Mouse (Mus musculus): ENCODE data around the gene Rpl9. TPM values are rescaled to one million over a fixed set of nuclear protein-coding genes. Genes with fewer than 3 reads are reported as not detected.

The Rpl9 gene
- total and polyA plus RNA-seq, 2 experiments from 2014 or later = 506 to 1,074 TPM

DNA sequence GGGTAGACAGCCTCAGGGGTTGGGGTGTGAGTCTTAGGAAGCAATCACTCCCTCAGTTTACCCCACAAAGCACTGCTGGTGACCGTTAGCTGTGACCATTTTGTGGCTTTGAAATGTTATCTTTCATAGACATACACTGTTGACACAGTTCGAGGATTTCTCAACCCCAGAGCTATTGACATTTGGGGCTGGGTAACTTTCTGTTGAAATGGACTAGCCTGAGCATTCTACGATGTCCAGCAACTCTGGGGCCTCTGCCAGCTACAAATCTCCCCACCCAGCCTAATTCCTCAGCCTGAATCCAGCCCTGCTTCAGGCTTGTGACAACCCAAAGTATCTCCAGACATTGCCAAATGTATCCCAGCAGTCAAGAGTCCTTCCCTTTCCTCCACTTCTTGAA lies 37.1 kb downstream of the Rpl9 start:
- ATAC-seq (ENCODE audit: insufficient read depth, low read depth) (no peak), DNase-seq (ENCODE audit: low spot score) (no peak)
- H3K4me1 ChIP-seq (ENCODE audit: control insufficient read depth, insufficient read depth) = no peaks in the 10 kb centered on the region
- H3K27ac ChIP-seq (ENCODE audit: low read depth) = no peak overlapping the region
- TF ChIP-seq CTCF (IDR thresholded peaks at IDR 0.05; ENCODE audit: low read depth) (no peak), EP300 (IDR thresholded peaks at IDR 0.05; ENCODE audit: low read depth) (no peak)
- no peak overlapping the region for H3K4me2 ChIP-seq (ENCODE audit: low read depth, low read length)
- no peaks in the 10 kb centered on the region for H3K9me3 ChIP-seq (replicated peaks; ENCODE audit: control insufficient read depth, low read length)
- no peaks in the 10 kb centered on the region for H3K27me3 ChIP-seq (ENCODE audit: control insufficient read depth, insufficient read depth, low read length)
- H3K36me3 ChIP-seq (replicated peaks; ENCODE audit: control insufficient read depth, insufficient read depth, low read length) = no peaks in the 10 kb centered on the region
- no peak overlapping the region for H3K4me3 ChIP-seq (ENCODE audit: low read depth, low read length)
- H3K9ac ChIP-seq (replicated peaks; ENCODE audit: low read depth, low read length) = no peak overlapping the region
- 69% methylated on average over 3 of the region's 3 CpGs for WGBS

DNA sequence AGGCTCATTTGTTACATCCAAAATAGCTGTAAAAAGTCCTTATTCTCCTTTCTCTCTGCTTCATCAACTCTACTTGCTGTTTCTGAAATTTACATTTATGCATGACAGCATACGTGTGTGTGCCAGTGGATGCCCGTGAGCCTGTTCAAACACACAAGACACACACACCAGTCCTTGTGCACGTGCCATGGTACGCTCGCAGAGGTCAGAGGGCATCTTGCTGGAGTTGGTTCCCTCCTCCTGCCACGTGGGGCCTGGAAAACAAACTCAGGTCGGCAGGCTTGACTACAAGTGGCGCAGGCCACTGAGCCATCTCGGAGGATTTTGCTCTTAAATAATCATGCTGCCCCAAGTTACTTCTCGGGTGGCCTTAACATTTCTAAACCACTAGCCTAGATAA lies 40.7 kb downstream of the Rpl9 start:
- no peak overlapping the region for H3K27ac ChIP-seq (ENCODE audit: low read depth)
- no peak overlapping the region for H3K9ac ChIP-seq (replicated peaks; ENCODE audit: low read depth, low read length)
- no peak for ATAC-seq (ENCODE audit: insufficient read depth, low read depth)
- H3K4me3 ChIP-seq (ENCODE audit: low read depth, low read length) = no peak overlapping the region
- no peaks in the 10 kb centered on the region for H3K36me3 ChIP-seq (replicated peaks; ENCODE audit: control insufficient read depth, insufficient read depth, low read length)
- no peak for DNase-seq (ENCODE audit: low spot score)
- H3K9me3 ChIP-seq (replicated peaks; ENCODE audit: control insufficient read depth, low read length) = no peaks in the 10 kb centered on the region
- TF ChIP-seq EP300 (IDR thresholded peaks at IDR 0.05; ENCODE audit: low read depth) = no peak
- TF ChIP-seq CTCF (IDR thresholded peaks at IDR 0.05; ENCODE audit: low read depth) = no peak
- no peaks in the 10 kb centered on the region for H3K4me1 ChIP-seq (ENCODE audit: control insufficient read depth, insufficient read depth)
- no peak overlapping the region for H3K4me2 ChIP-seq (ENCODE audit: low read depth, low read length)
- WGBS = 73% methylated on average over 10 of the region's 10 CpGs
- H3K27me3 ChIP-seq (ENCODE audit: control insufficient read depth, insufficient read depth, low read length) = no peaks in the 10 kb centered on the region

DNA sequence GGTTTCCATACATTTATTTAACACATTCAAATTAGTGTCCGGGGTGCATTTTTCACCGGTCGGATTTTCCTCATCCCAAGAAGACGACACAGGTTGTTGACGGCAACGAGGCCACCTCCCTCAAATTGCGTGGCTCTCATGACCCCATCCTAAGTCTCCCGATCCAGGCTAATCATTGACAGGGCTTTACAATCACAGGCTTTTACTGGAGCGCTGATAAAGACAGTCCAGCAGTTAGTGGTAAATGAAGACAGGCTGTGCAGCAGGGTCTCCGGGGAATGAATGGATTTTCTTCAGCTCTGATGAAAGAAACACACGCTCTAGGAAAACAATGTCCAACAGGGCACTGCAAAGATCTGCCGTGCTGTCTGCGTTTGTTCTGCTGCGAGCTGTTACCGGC lies 43.1 kb downstream of the Rpl9 start, which contains the start of gene Klb:
TSS of gene Klb (plus strand) at position 147 of the 400 bp plus-strand sequence.
- TF ChIP-seq EP300 (IDR thresholded peaks at IDR 0.05; ENCODE audit: low read depth) = no peak
- TF ChIP-seq CTCF (IDR thresholded peaks at IDR 0.05; ENCODE audit: low read depth) = no peak
- Histone ChIP-seq H3K27me3 (ENCODE audit: control insufficient read depth, insufficient read depth, low read length) (no peaks in the 10 kb centered on the region), H3K36me3 (replicated peaks; ENCODE audit: control insufficient read depth, insufficient read depth, low read length) (no peaks in the 10 kb centered on the region), H3K9ac (replicated peaks; ENCODE audit: low read depth, low read length) (no peak within 1 kb of the TSS), H3K4me3 (ENCODE audit: low read depth, low read length) (peak within 1 kb of the TSS; percentile 29), H3K4me1 (ENCODE audit: control insufficient read depth, insufficient read depth) (no peaks in the 10 kb centered on the region), H3K4me2 (ENCODE audit: low read depth, low read length) (peak within 1 kb of the TSS; percentile 52), H3K9me3 (replicated peaks; ENCODE audit: control insufficient read depth, low read length) (no peaks in the 10 kb centered on the region), H3K27ac (ENCODE audit: low read depth) (no peak within 1 kb of the TSS)
- no peak for DNase-seq (ENCODE audit: low spot score)
- 42% methylated on average over 15 of the region's 15 CpGs for WGBS
- no peak for ATAC-seq (ENCODE audit: insufficient read depth, low read depth)

- H3K9ac ChIP-seq (replicated peaks; ENCODE audit: low read depth, low read length) = no peak overlapping the region
- H3K27me3 ChIP-seq (ENCODE audit: control insufficient read depth, insufficient read depth, low read length) = no peaks in the 10 kb centered on the region
- no peak for DNase-seq (ENCODE audit: low spot score)
- H3K9me3 ChIP-seq (replicated peaks; ENCODE audit: control insufficient read depth, low read length) = no peaks in the 10 kb centered on the region
- no peaks in the 10 kb centered on the region for H3K36me3 ChIP-seq (replicated peaks; ENCODE audit: control insufficient read depth, insufficient read depth, low read length)
- no peak overlapping the region for H3K27ac ChIP-seq (ENCODE audit: low read depth)
- WGBS = 46% methylated on average over 4 of the region's 4 CpGs
- H3K4me1 ChIP-seq (ENCODE audit: control insufficient read depth, insufficient read depth) = 0 out of 2 replicates have a peak, but pooled peaks cover 4% of the 10 kb centered on the region
- no peak overlapping the region for H3K4me3 ChIP-seq (ENCODE audit: low read depth, low read length)
- ATAC-seq (ENCODE audit: insufficient read depth, low read depth) = no peak
- no peak overlapping the region for H3K4me2 ChIP-seq (ENCODE audit: low read depth, low read length)
- TF ChIP-seq CTCF (IDR thresholded peaks at IDR 0.05; ENCODE audit: low read depth) (no peak), EP300 (IDR thresholded peaks at IDR 0.05; ENCODE audit: low read depth) (no peak)
These were observed 51.1 kb downstream of the Rpl9 start for GRCm38 (mm10) chr5:65340167-65340566.

GRCm38 (mm10) chr5:65338394-65338793 lies 52.9 kb downstream of the Rpl9 start:
- ATAC-seq (ENCODE audit: insufficient read depth, low read depth) (no peak), DNase-seq (ENCODE audit: low spot score) (no peak)
- Histone ChIP-seq H3K9ac (replicated peaks; ENCODE audit: low read depth, low read length) (no peak overlapping the region), H3K27ac (ENCODE audit: low read depth) (no peak overlapping the region), H3K4me2 (ENCODE audit: low read depth, low read length) (no peak overlapping the region), H3K4me3 (ENCODE audit: low read depth, low read length) (no peak overlapping the region), H3K27me3 (ENCODE audit: control insufficient read depth, insufficient read depth, low read length) (no peaks in the 10 kb centered on the region), H3K36me3 (replicated peaks; ENCODE audit: control insufficient read depth, insufficient read depth, low read length) (no peaks in the 10 kb centered on the region), H3K9me3 (replicated peaks; ENCODE audit: control insufficient read depth, low read length) (no peaks in the 10 kb centered on the region), H3K4me1 (ENCODE audit: control insufficient read depth, insufficient read depth) (0 out of 2 replicates have a peak, but pooled peaks cover 11% of the 10 kb centered on the region)
- WGBS = 78% methylated on average over 6 of the region's 6 CpGs
- TF ChIP-seq EP300 (IDR thresholded peaks at IDR 0.05; ENCODE audit: low read depth) (no peak), CTCF (IDR thresholded peaks at IDR 0.05; ENCODE audit: low read depth) (peak; percentile 19; the same call in 1 of the 2 replicates)

Other genes starting within 250 kb of the Rpl9 start
- 1.9 and 3.9 TPM in 2 replicates for gene Wdr19, start 191.7 kb downstream of the Rpl9 start, total RNA-seq (2014; rRNA removed; ENCODE audit: low replicate concordance)
- 2.0 and 2.3 TPM in 2 replicates for gene Wdr19, start 191.7 kb downstream of the Rpl9 start, polyA plus RNA-seq (2015; fragmentation: Nextera tagmentation; extraction: Ambion mirVana)
- gene Rfc1, start 55.8 kb downstream of the Rpl9 start, total RNA-seq (2014; rRNA removed; ENCODE audit: low replicate concordance) = 13.3 and 34.9 TPM in 2 replicates
- gene Rfc1, start 55.8 kb downstream of the Rpl9 start, polyA plus RNA-seq (2015; fragmentation: Nextera tagmentation; extraction: Ambion mirVana) = 36.7 and 39.4 TPM in 2 replicates
- gene Klb, start 43.1 kb downstream of the Rpl9 start, total RNA-seq (2014; rRNA removed; ENCODE audit: low replicate concordance) = not detected in 2 replicates
- 0.05 TPM in 1 of 2 replicates, not detected in the other for gene Klb, start 43.1 kb downstream of the Rpl9 start, polyA plus RNA-seq (2015; fragmentation: Nextera tagmentation; extraction: Ambion mirVana)
- gene Lias, start 53 bp upstream of the Rpl9 start, total RNA-seq (2014; rRNA removed; ENCODE audit: low replicate concordance) = 26.2 and 36.8 TPM in 2 replicates
- gene Lias, start 53 bp upstream of the Rpl9 start, polyA plus RNA-seq (2015; fragmentation: Nextera tagmentation; extraction: Ambion mirVana) = 71.5 and 75.2 TPM in 2 replicates
- gene Ugdh, start 44.5 kb upstream of the Rpl9 start, total RNA-seq (2014; rRNA removed; ENCODE audit: low replicate concordance) = 16.3 and 21.0 TPM in 2 replicates
- gene Ugdh, start 44.5 kb upstream of the Rpl9 start, polyA plus RNA-seq (2015; fragmentation: Nextera tagmentation; extraction: Ambion mirVana) = 24.6 and 27.1 TPM in 2 replicates
- not detected in 2 replicates for gene Gm43552, start 101.4 kb upstream of the Rpl9 start, total RNA-seq (2014; rRNA removed; ENCODE audit: low replicate concordance)
- gene Gm43552, start 101.4 kb upstream of the Rpl9 start, polyA plus RNA-seq (2015; fragmentation: Nextera tagmentation; extraction: Ambion mirVana) = not detected in 2 replicates
- 122 and 156 TPM in 2 replicates for gene Smim14, start 145.7 kb upstream of the Rpl9 start, total RNA-seq (2014; rRNA removed; ENCODE audit: low replicate concordance)
- 190 and 200 TPM in 2 replicates for gene Smim14, start 145.7 kb upstream of the Rpl9 start, polyA plus RNA-seq (2015; fragmentation: Nextera tagmentation; extraction: Ambion mirVana)
- 19.5 and 21.2 TPM in 2 replicates for gene Ube2k, start 145.8 kb upstream of the Rpl9 start, total RNA-seq (2014; rRNA removed; ENCODE audit: low replicate concordance)
- gene Ube2k, start 145.8 kb upstream of the Rpl9 start, polyA plus RNA-seq (2015; fragmentation: Nextera tagmentation; extraction: Ambion mirVana) = 125 and 132 TPM in 2 replicates

Data from heart, postnatal 0 days (tissue).